Mouse (Mus musculus) hindbrain, embryonic 11.5 days (tissue): ENCODE data around the gene D10Wsu102e. TPM values are rescaled to one million over a fixed set of nuclear protein-coding genes. Genes with fewer than 3 reads are reported as not detected.
"Not testable (repeated sequence)": the region's sequence is repeated elsewhere in the genome, so short reads cannot be mapped to it uniquely, and the experiment has no call there.

Experiments
- ATAC-seq: fragments of 200-750 bp; cut with Nextera tagmentation; 2 replicates; pipeline ENCODE4 v1.8.0; 2017; ENCODE audit warnings: mild to moderate bottlenecking, moderate TSS enrichment, moderate library complexity; ENCODE audit not compliant: low FRiP score
- DNase-seq: peaks from one replicate; pipeline ENCODE4 v3.0.0-alpha.2; 2015; ENCODE audit warnings: low spot score
- H3K27ac ChIP-seq: fragments of 300-500 bp; sonication (generic); 2 replicates; pipeline ENCODE4 v1.5.1; 2014; ENCODE audit warnings: mild to moderate bottlenecking, low read depth, low read length
- H3K27me3 ChIP-seq: fragments of 300-500 bp; sonication (generic); 2 replicates; pipeline ENCODE4 v1.6.1; 2014; ENCODE audit warnings: mild to moderate bottlenecking, low read length, moderate library complexity, mixed read lengths; ENCODE audit not compliant: control insufficient read depth, insufficient read depth
- H3K36me3 ChIP-seq: fragments of 300-500 bp; sonication (generic); 2 replicates; pipeline ENCODE4 v1.6.1; 2014; ENCODE audit warnings: mild to moderate bottlenecking, low read length, moderate library complexity, mixed read lengths; ENCODE audit not compliant: control insufficient read depth, insufficient read depth
- H3K4me1 ChIP-seq: fragments of 300-500 bp; sonication (generic); replicated peaks from 2 replicates; pipeline ENCODE4 v1.6.1; 2014; ENCODE audit warnings: low read length, mixed read lengths; ENCODE audit not compliant: control insufficient read depth, insufficient read depth
- H3K4me2 ChIP-seq: fragments of 300-500 bp; sonication (generic); replicated peaks from 2 replicates; pipeline ENCODE4 v1.6.1; 2014; ENCODE audit warnings: mild to moderate bottlenecking, low read depth, low read length
- H3K4me3 ChIP-seq: fragments of 300-500 bp; sonication (generic); 2 replicates; pipeline ENCODE4 v1.5.1; 2014; ENCODE audit warnings: low read depth, low read length
- H3K9ac ChIP-seq: fragments of 300-500 bp; sonication (generic); 2 replicates; pipeline ENCODE4 v1.6.1; 2014; ENCODE audit warnings: low read depth, low read length
- H3K9me3 ChIP-seq: fragments of 300-500 bp; sonication (generic); 2 replicates; pipeline ENCODE4 v1.6.1; 2016; ENCODE audit warnings: low read length; ENCODE audit not compliant: control insufficient read depth
- WGBS: fragments of 180-500 bp; shearing (Covaris S2); extraction: QIAGEN DNeasy Blood & Tissue Kit; methylation state at CpG from one replicate; pipeline ENCODE4 v1.1.7; 2014; 5-methylcytosine and 5-hydroxymethylcytosine counted together
- polyA plus RNA-seq: library from polyadenylated mRNA; unstranded; fragments of >200 nt; fragmentation: Nextera tagmentation; extraction: Ambion mirVana; gene quantifications from 2 replicates; pipeline ENCODE4 v1.2.1, GENCODE M21; 2014

Gene D10Wsu102e
- polyA plus RNA-seq, 1 experiment from 2014 or later, result 1.3 TPM

DNA sequence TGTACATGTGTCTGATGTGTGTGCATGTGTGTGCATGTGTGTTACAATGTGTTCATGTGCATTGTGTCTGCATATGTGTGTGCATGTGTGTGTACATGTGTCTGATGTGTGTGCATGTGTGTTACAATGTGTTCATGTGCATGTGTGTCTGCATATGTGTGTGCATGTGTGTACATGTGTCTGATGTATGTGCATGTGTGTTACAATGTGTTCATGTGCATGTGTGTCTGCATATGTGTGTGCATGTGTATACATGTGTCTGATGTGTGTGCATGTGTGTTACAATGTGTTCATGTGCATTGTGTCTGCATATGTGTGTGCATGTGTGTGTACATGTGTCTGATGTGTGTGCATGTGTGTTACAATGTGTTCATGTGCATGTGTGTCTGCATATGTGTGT, 164.2 kb downstream of the D10Wsu102e start:
- not testable (repeated sequence) for H3K36me3 ChIP-seq, H3K9ac ChIP-seq, ATAC-seq, H3K27me3 ChIP-seq, H3K4me3 ChIP-seq, H3K27ac ChIP-seq, DNase-seq, H3K4me2 ChIP-seq, H3K4me1 ChIP-seq, H3K9me3 ChIP-seq

DNA sequence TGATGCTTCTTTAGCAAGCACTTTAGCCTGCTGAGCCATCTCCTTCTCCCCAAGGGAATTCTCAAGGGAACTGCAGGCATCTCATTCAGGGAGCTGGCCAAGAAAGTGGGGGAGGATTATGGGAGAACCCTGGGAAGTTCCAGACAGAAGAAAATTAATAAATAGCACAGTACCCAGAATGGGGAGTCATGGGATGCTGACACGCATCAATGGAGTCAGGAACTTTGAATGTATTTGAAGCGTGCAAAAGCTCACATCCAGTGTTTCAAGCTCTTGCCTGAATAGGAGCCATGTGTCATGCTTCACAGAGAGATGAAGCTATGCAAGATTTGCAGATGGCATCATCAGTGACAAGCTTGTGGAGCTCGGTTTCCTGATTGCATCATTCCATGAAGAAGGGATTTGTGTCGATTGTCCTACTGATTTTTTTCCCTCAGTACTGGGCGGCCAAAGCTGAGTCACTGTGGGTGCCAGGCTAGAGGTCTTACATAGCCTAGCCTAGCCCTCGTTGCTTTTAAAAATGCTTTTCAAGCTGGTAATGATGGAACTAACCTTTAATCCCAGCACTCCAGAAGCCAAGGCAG, 170.5 kb downstream of the D10Wsu102e start:
- H3K4me1 ChIP-seq, result no peaks in the 10 kb centered on the region
- no peak overlapping the region for H3K4me3 ChIP-seq
- H3K27ac ChIP-seq, result no peak overlapping the region
- peaks cover 2% of the 10 kb centered on the region; the same call in 1 of the 2 replicates for H3K27me3 ChIP-seq
- no peaks in the 10 kb centered on the region for H3K36me3 ChIP-seq
- no peaks in the 10 kb centered on the region; the same call in 1 of the 2 replicates for H3K9me3 ChIP-seq
- no peak overlapping the region for H3K9ac ChIP-seq
- DNase-seq, result no peak
- ATAC-seq, result no peak
- whole genome bisulfite sequencing, result 87% methylated on average over 6 of the region's 6 CpGs
- H3K4me2 ChIP-seq, result no peak overlapping the region

DNA sequence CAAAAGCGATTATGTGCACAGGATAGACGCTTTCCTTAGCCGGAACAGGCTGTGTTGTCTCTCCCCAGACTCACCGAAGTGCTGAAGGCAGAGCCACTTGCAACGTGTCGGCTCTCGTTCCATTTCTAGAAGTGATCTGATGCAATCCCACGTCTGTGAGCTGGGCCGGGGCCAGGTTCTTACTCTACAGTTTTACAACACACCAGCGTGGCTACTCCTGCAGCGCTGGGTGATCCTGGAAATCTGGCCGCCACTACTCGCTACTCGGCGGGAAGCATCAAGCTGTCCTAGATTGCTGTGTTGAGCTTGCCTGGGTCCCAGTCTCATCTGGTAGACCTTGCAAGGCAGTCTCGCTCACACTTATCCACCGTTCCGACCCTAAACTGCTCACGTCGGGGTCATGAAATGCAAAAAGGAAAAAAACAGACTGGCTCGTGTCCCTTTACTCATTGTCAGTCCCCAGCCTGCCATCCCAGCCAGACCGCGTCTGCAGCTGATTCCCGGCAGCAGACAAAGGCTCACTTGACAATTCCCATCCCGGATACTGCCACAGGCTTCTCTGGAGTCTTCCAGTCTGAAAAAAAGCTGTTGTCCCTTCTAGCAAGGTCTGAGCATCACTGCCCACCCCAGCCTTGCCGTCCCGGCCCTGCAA, 173.4 kb downstream of the D10Wsu102e start:
- Histone ChIP-seq H3K9ac (peak overlapping the region; percentile 62), H3K4me2 (peak overlapping the region; percentile 75), H3K9me3 (no peaks in the 10 kb centered on the region), H3K27ac (peak overlapping the region; percentile 40; the same call in 1 of the 2 replicates), H3K4me3 (peak overlapping the region; percentile 58), H3K4me1 (no peaks in the 10 kb centered on the region), H3K36me3 (no peaks in the 10 kb centered on the region), H3K27me3 (peaks cover 2% of the 10 kb centered on the region; the same call in 1 of the 2 replicates)
- 6% methylated on average over 27 of the region's 27 CpGs for WGBS
- peak; percentile 63 for DNase-seq
- ATAC-seq, result peak; percentile 60

DNA sequence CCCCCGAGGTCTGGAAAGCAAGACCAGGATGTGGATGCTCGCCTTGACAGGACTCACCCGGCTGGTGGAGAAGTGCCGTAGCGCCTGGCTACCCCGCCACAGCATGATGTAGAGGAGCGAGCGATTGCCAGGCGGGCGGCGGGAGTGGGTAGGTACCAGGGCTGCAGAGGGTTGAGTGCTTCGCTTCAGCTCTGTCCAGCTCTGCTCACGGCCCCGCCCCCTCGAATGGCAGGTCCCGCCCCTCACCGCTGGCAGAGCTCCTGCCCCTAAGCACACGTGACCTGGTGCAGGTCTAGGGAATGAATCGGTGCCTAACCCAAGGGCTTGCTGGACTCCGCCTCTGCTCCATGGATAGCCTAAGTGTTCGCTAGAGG, 173.9 kb downstream of the D10Wsu102e start, which contains the start of gene Aldh1l2:
Gene Aldh1l2, minus strand, starts transcription at position 231 of the 374 bp plus-strand sequence.
- H3K4me2 ChIP-seq, result peak within 1 kb of the TSS; percentile 75
- H3K4me1 ChIP-seq, result no peaks in the 10 kb centered on the region
- H3K4me3 ChIP-seq, result peak within 1 kb of the TSS; percentile 58
- H3K27ac ChIP-seq, result peak within 1 kb of the TSS; percentile 40; the same call in 1 of the 2 replicates
- no peaks in the 10 kb centered on the region for H3K9me3 ChIP-seq
- ATAC-seq (peak; percentile 98), DNase-seq (peak; percentile 87)
- H3K27me3 ChIP-seq, result peaks cover 2% of the 10 kb centered on the region; the same call in 1 of the 2 replicates
- H3K36me3 ChIP-seq, result no peaks in the 10 kb centered on the region
- under 1% methylated on average over 21 of the region's 21 CpGs for WGBS
- peak within 1 kb of the TSS; percentile 62 for H3K9ac ChIP-seq

GRCm38 (mm10) chr10:83536436-83536835, 176.4 kb downstream of the D10Wsu102e start:
- 3% methylated on average over 1 of the region's 1 CpGs for WGBS
- Histone ChIP-seq H3K4me2 (no peak overlapping the region), H3K27me3 (peaks cover 2% of the 10 kb centered on the region; the same call in 1 of the 2 replicates), H3K27ac (no peak overlapping the region), H3K4me1 (no peaks in the 10 kb centered on the region), H3K9ac (no peak overlapping the region), H3K9me3 (no peaks in the 10 kb centered on the region), H3K4me3 (no peak overlapping the region), H3K36me3 (no peaks in the 10 kb centered on the region)
- no peak for DNase-seq
- ATAC-seq, result no peak

Other genes with a start within 250 kb of the D10Wsu102e start
- 0.90 and 1.4 TPM in 2 replicates for gene Slc41a2, start 22.3 kb upstream of the D10Wsu102e start, polyA plus RNA-seq
- gene Aldh1l2, start 173.9 kb downstream of the D10Wsu102e start, polyA plus RNA-seq, result 7.2 and 8.7 TPM in 2 replicates
- gene Washc4, start 183.5 kb downstream of the D10Wsu102e start, polyA plus RNA-seq, result 40.5 and 40.7 TPM in 2 replicates